Mouse (Mus musculus) stomach, postnatal 0 days (tissue): ENCODE results near the gene Ube2r2.

ENCODE experiments used
- CTCF ChIP-seq: IDR thresholded peaks from 2 replicates; pipeline ENCODE4 v1.5.1; 2016; ENCODE audit warnings: antibody characterized with exemption, low read depth, mild to moderate bottlenecking, moderate library complexity
- EP300 ChIP-seq: optimal IDR thresholded peaks from 2 replicates; pipeline ENCODE3; 2016; ENCODE audit warnings: antibody characterized with exemption

GRCm38 (mm10) chr4:41097381-41097780 is 38.2 kb upstream of the Ube2r2 start:
- TF ChIP-seq CTCF (no peak), EP300 (no peak)
